Mouse (Mus musculus): Measurements from ENCODE around the gene Zfp618. TPM values are rescaled to one million over a fixed set of nuclear protein-coding genes. Genes with fewer than 3 reads are reported as not detected.
A peak's percentile ranks its signal among the peaks of the same experiment; 100 is the strongest.

Zfp618 gene
- polyA plus RNA-seq, 1 experiment from 2014 or later = 2.6 TPM

DNA sequence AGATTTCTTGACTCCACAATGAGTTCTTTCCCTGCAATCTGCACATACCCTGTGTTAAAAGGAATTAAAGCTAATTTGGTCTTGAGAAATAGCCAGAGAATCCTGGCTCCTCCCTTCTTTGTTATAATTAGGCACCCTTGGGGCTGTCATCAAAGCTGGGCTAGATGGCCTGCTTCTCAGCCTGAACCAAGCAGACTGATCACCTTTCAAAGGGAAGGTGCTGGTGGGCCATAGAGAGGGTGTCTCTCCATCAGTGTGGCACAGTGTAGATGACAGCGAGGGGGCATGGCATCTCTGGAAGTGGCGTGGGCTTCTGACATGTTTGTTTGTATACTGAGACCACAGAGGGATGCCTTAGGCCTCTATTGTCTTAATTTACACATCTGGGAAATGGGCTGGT lies 9.5 kb downstream of the Zfp618 start:
- Histone ChIP-seq H3K27me3 (replicated peaks; ENCODE audit: control insufficient read depth, insufficient read depth, low read length) (no peaks in the 10 kb centered on the region), H3K36me3 (ENCODE audit: control insufficient read depth, insufficient read depth) (no peaks in the 10 kb centered on the region)
- 85% methylated on average over 2 of the region's 2 CpGs for WGBS

GRCm38 (mm10) chr4:62975541-62975940 lies 10.2 kb downstream of the Zfp618 start:
- H3K36me3 ChIP-seq (ENCODE audit: control insufficient read depth, insufficient read depth) = no peaks in the 10 kb centered on the region
- no peak for TF ChIP-seq CTCF (IDR thresholded peaks at IDR 0.05; ENCODE audit: low read depth)
- H3K27ac ChIP-seq (ENCODE audit: low read depth, low read length) = no peak overlapping the region
- H3K4me2 ChIP-seq (replicated peaks; ENCODE audit: low read depth) = no peak overlapping the region
- no peak for ATAC-seq
- 75% methylated on average over 6 of the region's 6 CpGs for WGBS
- no peak overlapping the region for H3K4me3 ChIP-seq (ENCODE audit: low read depth, low read length)
- H3K4me1 ChIP-seq (replicated peaks; ENCODE audit: control insufficient read depth, insufficient read depth, low read length) = no peaks in the 10 kb centered on the region
- no peak overlapping the region for H3K9ac ChIP-seq (ENCODE audit: low read depth, low read length)
- H3K27me3 ChIP-seq (replicated peaks; ENCODE audit: control insufficient read depth, insufficient read depth, low read length) = no peaks in the 10 kb centered on the region
- H3K9me3 ChIP-seq (ENCODE audit: control insufficient read depth) = no peaks in the 10 kb centered on the region

More for the DNA sequence above, 9.5 kb downstream of the Zfp618 start:
- H3K9ac ChIP-seq (ENCODE audit: low read depth, low read length) = no peak overlapping the region
- ATAC-seq = no peak
- H3K4me3 ChIP-seq (ENCODE audit: low read depth, low read length) = no peak overlapping the region
- no peak overlapping the region for H3K27ac ChIP-seq (ENCODE audit: low read depth, low read length)
- TF ChIP-seq CTCF (IDR thresholded peaks at IDR 0.05; ENCODE audit: low read depth) = no peak
- H3K4me2 ChIP-seq (replicated peaks; ENCODE audit: low read depth) = no peak overlapping the region
- H3K9me3 ChIP-seq (ENCODE audit: control insufficient read depth) = no peaks in the 10 kb centered on the region
- no peaks in the 10 kb centered on the region for H3K4me1 ChIP-seq (replicated peaks; ENCODE audit: control insufficient read depth, insufficient read depth, low read length)

- no peaks in the 10 kb centered on the region for H3K4me1 ChIP-seq (replicated peaks; ENCODE audit: control insufficient read depth, insufficient read depth, low read length)
- no peaks in the 10 kb centered on the region for H3K9me3 ChIP-seq (ENCODE audit: control insufficient read depth)
- no peaks in the 10 kb centered on the region for H3K27me3 ChIP-seq (replicated peaks; ENCODE audit: control insufficient read depth, insufficient read depth, low read length)
- H3K9ac ChIP-seq (ENCODE audit: low read depth, low read length) = no peak overlapping the region
- H3K27ac ChIP-seq (ENCODE audit: low read depth, low read length) = no peak overlapping the region
- peak; percentile 70 for ATAC-seq
- TF ChIP-seq CTCF (IDR thresholded peaks at IDR 0.05; ENCODE audit: low read depth) = 0 out of 2 replicates have a peak, but pooled peaks have one; percentile 4
- no peaks in the 10 kb centered on the region for H3K36me3 ChIP-seq (ENCODE audit: control insufficient read depth, insufficient read depth)
- no peak overlapping the region for H3K4me2 ChIP-seq (replicated peaks; ENCODE audit: low read depth)
- no peak overlapping the region for H3K4me3 ChIP-seq (ENCODE audit: low read depth, low read length)
- 64% methylated on average over 6 of the region's 6 CpGs for WGBS
Observed at GRCm38 (mm10) chr4:62977454-62977853, 12.1 kb downstream of the Zfp618 start.

GRCm38 (mm10) chr4:62978501-62978911 lies 13.1 kb downstream of the Zfp618 start:
- no peak overlapping the region for H3K4me2 ChIP-seq (replicated peaks; ENCODE audit: low read depth)
- H3K4me3 ChIP-seq (ENCODE audit: low read depth, low read length) = no peak overlapping the region
- H3K9me3 ChIP-seq (ENCODE audit: control insufficient read depth) = no peaks in the 10 kb centered on the region
- no peak overlapping the region for H3K27ac ChIP-seq (ENCODE audit: low read depth, low read length)
- H3K9ac ChIP-seq (ENCODE audit: low read depth, low read length) = no peak overlapping the region
- TF ChIP-seq CTCF (IDR thresholded peaks at IDR 0.05; ENCODE audit: low read depth) = no peak
- H3K4me1 ChIP-seq (replicated peaks; ENCODE audit: control insufficient read depth, insufficient read depth, low read length) = no peaks in the 10 kb centered on the region
- H3K36me3 ChIP-seq (ENCODE audit: control insufficient read depth, insufficient read depth) = no peaks in the 10 kb centered on the region
- WGBS = 59% methylated on average over 10 of the region's 10 CpGs
- ATAC-seq = no peak
- H3K27me3 ChIP-seq (replicated peaks; ENCODE audit: control insufficient read depth, insufficient read depth, low read length) = no peaks in the 10 kb centered on the region

DNA sequence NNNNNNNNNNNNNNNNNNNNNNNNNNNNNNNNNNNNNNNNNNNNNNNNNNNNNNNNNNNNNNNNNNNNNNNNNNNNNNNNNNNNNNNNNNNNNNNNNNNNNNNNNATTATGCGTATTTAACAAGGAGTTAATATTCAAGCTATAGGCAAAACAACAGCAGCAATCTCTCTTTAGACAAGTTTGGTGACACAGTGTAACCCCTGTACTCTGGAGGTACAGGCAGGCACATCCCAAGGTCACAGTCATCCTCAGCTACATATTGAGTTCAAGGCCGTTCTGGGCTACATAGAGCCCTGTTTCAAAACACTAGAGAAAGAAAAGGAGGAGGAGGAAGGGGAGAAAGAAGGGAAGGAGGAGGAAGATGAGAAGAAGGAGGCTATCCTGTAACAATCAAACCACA lies 16.2 kb downstream of the Zfp618 start:
- TF ChIP-seq CTCF (IDR thresholded peaks at IDR 0.05; ENCODE audit: low read depth) = no peak

DNA sequence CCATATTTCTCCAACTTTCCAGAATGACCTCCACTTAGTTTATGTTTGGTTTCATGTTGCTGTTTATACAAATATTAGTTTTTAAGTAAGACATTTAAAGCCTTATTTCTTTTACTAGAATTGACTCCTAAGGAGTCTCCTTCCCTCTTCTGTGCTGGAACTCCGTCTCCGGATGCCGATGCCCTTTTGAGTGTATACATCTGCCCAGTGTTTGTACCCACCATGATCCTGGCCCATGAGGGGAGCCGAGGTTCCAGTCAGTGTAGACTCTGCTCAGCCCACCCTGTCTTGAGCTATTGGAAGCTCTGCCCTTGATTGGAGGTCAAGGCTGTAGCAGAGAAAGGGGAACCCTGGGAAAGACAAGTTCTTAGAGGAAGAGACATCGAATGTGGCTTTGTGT lies 18.2 kb downstream of the Zfp618 start:
- no peak overlapping the region for H3K27ac ChIP-seq (ENCODE audit: low read depth, low read length)
- H3K27me3 ChIP-seq (replicated peaks; ENCODE audit: control insufficient read depth, insufficient read depth, low read length) = no peaks in the 10 kb centered on the region

More for the DNA sequence above, 16.2 kb downstream of the Zfp618 start:
- ATAC-seq = no peak
- H3K36me3 ChIP-seq (ENCODE audit: control insufficient read depth, insufficient read depth) = no peaks in the 10 kb centered on the region
- no peaks in the 10 kb centered on the region for H3K9me3 ChIP-seq (ENCODE audit: control insufficient read depth)
- no peak overlapping the region for H3K4me2 ChIP-seq (replicated peaks; ENCODE audit: low read depth)
- no peaks in the 10 kb centered on the region for H3K27me3 ChIP-seq (replicated peaks; ENCODE audit: control insufficient read depth, insufficient read depth, low read length)
- 76% methylated on average over 2 of the region's 2 CpGs for WGBS
- H3K4me1 ChIP-seq (replicated peaks; ENCODE audit: control insufficient read depth, insufficient read depth, low read length) = no peaks in the 10 kb centered on the region
- H3K27ac ChIP-seq (ENCODE audit: low read depth, low read length) = no peak overlapping the region
- H3K4me3 ChIP-seq (ENCODE audit: low read depth, low read length) = no peak overlapping the region
- no peak overlapping the region for H3K9ac ChIP-seq (ENCODE audit: low read depth, low read length)

DNA sequence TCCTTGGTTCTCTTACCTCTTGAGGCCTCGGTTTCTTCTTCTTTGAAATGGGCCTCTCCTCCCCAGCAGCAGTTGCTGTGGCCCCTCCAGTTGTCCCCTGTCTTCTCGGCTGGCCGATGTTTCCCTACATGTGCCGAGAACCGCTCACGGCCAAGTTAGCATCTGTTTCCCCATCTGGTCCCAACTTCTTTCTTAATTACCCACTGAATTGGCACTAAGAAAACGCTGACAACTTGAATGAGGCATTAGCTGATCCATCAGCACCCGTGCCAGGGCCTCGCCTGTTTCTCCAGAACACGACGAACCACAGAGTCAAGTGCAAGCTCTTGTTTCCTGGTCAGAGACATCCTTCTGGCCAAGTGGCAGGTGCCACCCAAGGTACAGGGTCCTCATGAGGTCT lies 26.0 kb downstream of the Zfp618 start:
- H3K36me3 ChIP-seq (ENCODE audit: control insufficient read depth, insufficient read depth) = no peaks in the 10 kb centered on the region
- no peak overlapping the region for H3K4me2 ChIP-seq (replicated peaks; ENCODE audit: low read depth)
- H3K4me3 ChIP-seq (ENCODE audit: low read depth, low read length) = no peak overlapping the region
- no peak overlapping the region for H3K27ac ChIP-seq (ENCODE audit: low read depth, low read length)
- H3K4me1 ChIP-seq (replicated peaks; ENCODE audit: control insufficient read depth, insufficient read depth, low read length) = no peaks in the 10 kb centered on the region
- ATAC-seq = no peak
- WGBS = 76% methylated on average over 11 of the region's 11 CpGs
- no peak overlapping the region for H3K9ac ChIP-seq (ENCODE audit: low read depth, low read length)
- no peak for TF ChIP-seq CTCF (IDR thresholded peaks at IDR 0.05; ENCODE audit: low read depth)
- H3K9me3 ChIP-seq (ENCODE audit: control insufficient read depth) = no peaks in the 10 kb centered on the region
- H3K27me3 ChIP-seq (replicated peaks; ENCODE audit: control insufficient read depth, insufficient read depth, low read length) = no peaks in the 10 kb centered on the region

More for the DNA sequence above, 18.2 kb downstream of the Zfp618 start:
- Histone ChIP-seq H3K36me3 (ENCODE audit: control insufficient read depth, insufficient read depth) (no peaks in the 10 kb centered on the region), H3K4me1 (replicated peaks; ENCODE audit: control insufficient read depth, insufficient read depth, low read length) (no peaks in the 10 kb centered on the region), H3K9ac (ENCODE audit: low read depth, low read length) (no peak overlapping the region), H3K4me2 (replicated peaks; ENCODE audit: low read depth) (no peak overlapping the region), H3K4me3 (ENCODE audit: low read depth, low read length) (no peak overlapping the region), H3K9me3 (ENCODE audit: control insufficient read depth) (no peaks in the 10 kb centered on the region)
- WGBS = 80% methylated on average over 5 of the region's 5 CpGs
- no peak for ATAC-seq
- TF ChIP-seq CTCF (IDR thresholded peaks at IDR 0.05; ENCODE audit: low read depth) = no peak

Data from intestine, postnatal 0 days (tissue).